Mouse (Mus musculus) thymus, postnatal 14 days (tissue): ENCODE data around the gene Uimc1.

Source experiments
- DNase-seq: peaks from one replicate; pipeline ENCODE4 v3.0.0; 2021

Gene Uimc1

GRCm38 (mm10) chr13:54992215-54992614, 107.9 kb downstream of the Uimc1 start:
- DNase-seq = no peak

DNA sequence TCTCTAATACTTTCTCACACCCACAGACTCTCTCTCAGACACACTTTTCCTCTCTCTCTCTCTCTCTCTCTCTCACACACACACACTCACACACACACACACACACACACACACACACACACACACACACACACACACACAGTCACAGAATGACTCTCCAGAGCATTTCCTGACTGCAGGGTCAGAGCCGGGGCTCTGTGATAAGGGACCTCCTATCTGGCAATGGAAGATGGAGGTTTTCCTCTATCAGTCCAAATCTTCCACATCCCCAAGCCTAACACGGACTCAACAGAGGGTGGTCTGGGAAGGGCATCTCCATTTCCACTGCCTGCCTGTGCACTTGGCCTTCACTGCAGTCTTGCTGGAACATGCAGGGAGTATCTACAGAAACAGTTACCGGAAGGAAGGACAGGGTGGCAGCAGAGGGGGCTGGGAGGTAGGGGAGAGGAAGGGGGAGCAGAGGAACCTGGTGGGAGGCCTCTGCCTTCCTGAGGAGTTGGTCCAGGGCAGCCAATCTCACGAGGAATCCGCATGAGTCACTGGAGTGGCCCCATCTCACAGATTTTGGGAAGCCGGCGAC, 111.8 kb downstream of the Uimc1 start:
- DNase-seq = no peak

DNA sequence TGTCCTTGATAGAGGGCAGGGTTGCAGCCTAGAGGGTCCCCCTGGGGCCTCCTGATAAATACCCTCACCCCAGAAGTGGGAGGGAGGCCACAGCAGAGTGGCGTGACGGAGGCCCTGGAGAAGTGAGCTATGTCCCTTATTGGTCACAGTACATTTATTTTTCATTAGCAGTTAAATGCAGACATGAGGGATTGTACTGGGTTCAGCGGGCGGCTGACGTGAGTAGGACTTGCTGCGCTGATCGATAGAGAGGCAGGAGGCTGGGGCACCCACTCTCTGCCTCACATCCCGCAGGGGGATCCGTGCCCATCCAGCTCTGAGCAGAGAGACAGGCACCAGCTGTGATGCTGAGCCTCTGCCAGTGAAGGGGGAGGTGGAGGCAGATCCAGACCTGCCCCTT, 112.7 kb downstream of the Uimc1 start:
- no peak for DNase-seq

DNA sequence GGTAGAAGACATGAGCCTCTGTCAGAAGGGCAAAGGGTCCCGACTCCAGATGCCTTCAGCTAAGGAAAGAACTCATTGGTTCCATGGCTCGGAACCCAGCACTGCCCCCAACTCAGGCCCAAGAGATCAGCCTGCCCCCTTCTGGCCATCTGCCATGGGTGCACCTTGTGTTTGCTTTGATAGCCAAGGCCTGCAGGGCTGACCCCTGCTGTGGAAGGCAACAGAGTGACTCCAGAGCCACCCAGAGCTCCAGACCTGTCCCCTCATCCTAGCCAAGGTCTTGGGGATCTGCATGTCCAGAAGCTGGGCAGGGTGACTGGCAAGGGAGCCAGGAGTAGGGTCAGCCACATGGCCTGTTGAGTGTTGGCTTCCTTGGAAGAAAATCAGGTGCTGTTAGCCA, 116.5 kb downstream of the Uimc1 start:
- no peak for DNase-seq

DNA sequence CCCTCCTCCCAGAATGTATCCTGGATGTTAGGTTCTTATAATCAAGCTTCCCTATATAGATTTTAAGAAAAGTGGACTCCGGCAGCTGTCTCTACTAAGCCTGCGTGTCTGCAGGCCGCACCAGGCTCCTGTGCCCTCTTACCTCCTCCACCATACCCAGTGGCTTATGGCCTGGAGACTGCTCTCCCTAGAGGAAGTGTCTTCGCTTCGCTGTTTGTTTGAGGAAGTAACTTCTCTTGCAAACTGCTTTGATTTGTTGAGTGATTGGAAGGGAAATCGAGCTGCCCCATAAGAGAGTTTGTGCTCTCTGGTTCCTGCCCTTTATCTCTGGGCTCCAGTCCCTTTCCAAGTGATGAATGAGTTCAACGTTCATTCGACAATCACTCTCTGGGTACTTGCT, 117.1 kb downstream of the Uimc1 start:
- DNase-seq = no peak

DNA sequence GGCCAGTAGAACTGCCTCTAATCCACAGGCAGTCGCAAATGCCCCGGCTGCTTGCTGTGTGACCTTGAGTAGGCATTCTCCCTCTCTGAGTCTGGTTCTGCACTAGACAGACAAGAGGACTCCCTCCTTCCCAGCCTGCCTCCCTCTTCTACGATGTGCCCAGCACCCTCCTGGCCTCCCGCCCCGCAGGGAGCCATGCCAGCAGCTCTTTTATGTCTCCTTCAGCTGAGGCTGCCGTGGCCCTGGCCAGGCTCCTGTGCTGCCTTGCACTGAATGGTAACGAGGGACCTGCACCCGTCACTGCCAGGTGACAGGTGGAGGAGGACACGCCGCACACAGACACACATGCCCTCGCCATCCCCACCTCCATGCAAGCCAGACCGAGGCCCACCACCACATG, 119.1 kb downstream of the Uimc1 start:
- no peak for DNase-seq

DNA sequence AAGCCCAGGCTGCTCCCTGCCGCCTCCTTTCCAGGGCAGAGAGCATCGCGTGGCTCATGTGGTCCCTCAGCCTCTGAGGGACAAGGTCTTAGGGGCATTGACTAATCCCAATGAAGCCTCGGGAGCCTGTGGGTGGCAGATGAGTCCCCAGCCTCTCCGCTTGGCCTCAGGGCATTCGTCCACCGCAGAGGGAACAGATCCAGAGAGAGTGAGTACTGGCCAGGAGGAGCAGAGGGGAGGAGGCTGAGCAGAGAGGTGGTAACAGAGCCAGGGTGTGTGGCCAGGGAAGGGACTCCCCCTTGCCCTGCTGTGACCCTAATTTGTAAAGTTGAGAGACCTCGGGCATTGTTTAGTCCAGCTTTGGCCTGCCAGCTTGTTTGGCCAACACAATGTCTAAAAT, 121.3 kb downstream of the Uimc1 start:
- no peak for DNase-seq
